Mouse (Mus musculus): Measurements from ENCODE around the gene Slc5a4a. TPM values are rescaled to one million over a fixed set of nuclear protein-coding genes. Genes with fewer than 3 reads are reported as not detected.

Gene Slc5a4a
- polyA plus RNA-seq (2016; fragmentation: Nextera tagmentation; extraction: Ambion mirVana) = not detected in 2 replicates

DNA sequence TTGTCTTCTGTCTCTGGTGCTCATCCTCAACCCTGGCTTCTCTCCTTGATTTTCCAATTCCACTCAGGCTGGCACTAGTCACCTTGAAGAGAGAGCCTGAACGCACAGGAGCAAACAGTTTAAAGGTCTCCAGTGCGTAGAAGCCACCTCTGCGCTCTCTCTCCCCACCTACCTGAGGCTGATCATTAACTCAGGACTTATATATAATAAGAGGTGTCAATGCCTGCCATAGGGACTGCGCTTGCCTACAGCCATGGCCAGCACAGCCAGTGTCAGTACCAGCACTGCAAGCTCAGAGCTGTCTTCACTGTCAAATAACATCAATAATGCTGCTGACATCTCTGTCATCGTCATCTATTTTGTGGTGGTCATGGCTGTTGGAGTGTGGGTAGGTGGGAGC, at the start of gene Slc5a4a:
Slc5a4a (plus strand) TSS at position 174 of the 400 bp plus-strand sequence.
- Histone ChIP-seq H3K4me3 (no peak within 1 kb of the TSS), H3K4me1 (no peaks in the 10 kb centered on the region), H3K9me3 (replicated peaks) (no peaks in the 10 kb centered on the region), H3K27me3 (ENCODE audit: low read depth, poor library complexity, severe bottlenecking) (no peaks in the 10 kb centered on the region), H3K27ac (no peak within 1 kb of the TSS), H3K36me3 (no peaks in the 10 kb centered on the region)
- 93% methylated on average over 5 of the region's 5 CpGs for WGBS
- DNase-seq (ENCODE audit: low spot score) = no peak

DNA sequence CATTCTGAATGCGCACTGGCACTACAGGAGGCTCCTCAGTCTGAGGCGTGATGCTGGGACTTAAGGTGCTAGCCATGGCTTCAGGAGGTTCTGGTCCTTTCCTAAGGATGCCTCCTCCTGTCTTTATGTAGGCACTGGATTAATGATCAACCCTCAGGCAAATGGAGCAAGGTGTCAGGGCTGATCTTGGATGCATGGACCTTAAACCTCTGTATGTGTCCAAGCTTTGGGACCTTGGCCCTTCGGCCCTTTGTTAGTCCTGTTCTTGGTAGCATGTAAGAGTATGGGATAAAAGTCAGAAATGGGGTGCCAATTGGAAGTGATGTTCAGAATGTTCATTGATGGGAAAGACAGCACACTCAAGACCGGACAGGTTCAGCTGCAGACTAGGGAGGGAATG, 36.4 kb upstream of the Slc5a4a start, which contains the start of gene Slc5a4b:
Slc5a4b (minus strand) TSS at position 101 of the 400 bp plus-strand sequence.
- WGBS = 96% methylated on average over 4 of the region's 4 CpGs

DNA sequence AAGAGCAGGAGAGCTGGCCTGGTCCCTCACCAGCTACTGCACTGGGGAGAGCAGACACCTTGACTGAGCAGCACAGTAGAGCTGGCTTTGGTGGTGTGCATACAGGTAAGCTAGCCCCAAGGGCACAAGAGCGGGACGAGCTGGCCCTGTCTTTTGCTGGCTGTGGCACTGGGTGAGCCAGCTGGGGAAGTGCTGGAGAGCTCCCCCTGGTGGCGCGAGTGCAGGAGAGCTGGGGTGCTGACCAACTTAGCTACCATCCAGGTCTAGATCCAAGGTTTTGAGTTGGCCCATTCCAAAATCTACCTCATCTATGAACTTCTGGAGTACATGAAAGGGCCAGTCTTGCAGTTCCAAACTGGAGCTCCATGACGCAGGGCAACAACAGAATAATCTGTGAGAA, 29.3 kb upstream of the Slc5a4a start:
- Histone ChIP-seq H3K27ac (no peak overlapping the region), H3K4me1 (no peaks in the 10 kb centered on the region), H3K36me3 (no peaks in the 10 kb centered on the region), H3K4me3 (no peak overlapping the region), H3K27me3 (ENCODE audit: low read depth, poor library complexity, severe bottlenecking) (no peaks in the 10 kb centered on the region), H3K9me3 (replicated peaks) (no peaks in the 10 kb centered on the region)
- WGBS = 30% methylated on average over 5 of the region's 5 CpGs
- DNase-seq (ENCODE audit: low spot score) = peak; percentile 71

More for the DNA sequence above, 36.4 kb upstream of the Slc5a4a start, which contains the start of gene Slc5a4b:
- DNase-seq (ENCODE audit: low spot score) = no peak
- no peak within 1 kb of the TSS for H3K4me3 ChIP-seq
- H3K36me3 ChIP-seq = no peaks in the 10 kb centered on the region
- H3K27ac ChIP-seq = no peak within 1 kb of the TSS
- no peaks in the 10 kb centered on the region for H3K9me3 ChIP-seq (replicated peaks)
- H3K27me3 ChIP-seq (ENCODE audit: low read depth, poor library complexity, severe bottlenecking) = no peaks in the 10 kb centered on the region
- H3K4me1 ChIP-seq = no peaks in the 10 kb centered on the region

DNA sequence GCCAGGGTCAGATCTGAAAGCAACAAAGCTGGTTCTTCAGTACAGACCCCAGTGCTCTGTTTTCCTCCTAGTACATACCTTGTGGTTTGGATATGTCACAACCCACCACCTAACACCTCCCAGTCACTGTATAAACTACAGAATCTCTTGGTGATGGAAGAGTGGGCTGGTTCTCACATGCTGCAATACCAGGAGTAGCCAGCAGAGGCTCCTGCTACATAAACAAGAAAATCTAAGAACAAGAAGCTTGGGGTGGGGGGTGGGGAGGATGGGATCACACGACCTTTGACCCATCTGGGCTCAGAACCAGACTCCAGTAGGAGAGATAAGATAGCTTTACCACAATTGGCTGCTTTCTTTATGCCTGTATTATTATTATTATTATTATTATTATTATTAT, 28.5 kb upstream of the Slc5a4a start:
- Histone ChIP-seq H3K27me3 (ENCODE audit: low read depth, poor library complexity, severe bottlenecking) (no peaks in the 10 kb centered on the region), H3K9me3 (replicated peaks) (no peaks in the 10 kb centered on the region), H3K36me3 (no peaks in the 10 kb centered on the region), H3K4me1 (no peaks in the 10 kb centered on the region), H3K27ac (no peak overlapping the region), H3K4me3 (no peak overlapping the region)
- 9% methylated on average over 1 of the region's 1 CpGs for WGBS
- peak; percentile 39 for DNase-seq (ENCODE audit: low spot score)

DNA sequence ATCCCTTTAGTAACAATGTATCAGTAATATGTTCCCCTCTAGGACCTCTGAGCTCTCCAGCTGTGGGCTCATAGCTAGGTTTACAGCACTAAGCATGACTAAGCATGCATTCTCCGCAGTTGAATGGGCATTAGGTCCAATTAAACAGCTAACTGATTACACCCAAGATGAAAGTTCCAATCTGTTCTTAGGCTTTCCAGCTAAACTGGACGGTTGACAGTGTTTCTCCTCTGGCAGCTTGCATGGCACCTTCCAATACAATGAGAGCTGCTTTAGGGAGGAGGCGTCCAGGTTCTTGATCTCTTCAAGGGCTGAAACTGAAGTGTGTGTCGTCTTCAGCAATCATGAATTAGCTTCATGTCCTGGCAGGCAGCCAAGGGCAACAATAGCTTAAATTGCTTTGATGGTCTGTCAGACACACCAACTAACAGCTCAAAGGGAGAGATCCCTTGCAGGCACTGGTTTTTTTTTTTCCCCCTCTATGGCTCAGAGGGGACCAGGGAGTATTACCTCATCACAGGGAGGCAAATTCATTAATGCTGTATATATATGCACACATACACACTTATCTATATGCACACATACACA, 27.0 kb upstream of the Slc5a4a start:
- Histone ChIP-seq H3K27ac (no peak overlapping the region), H3K36me3 (no peaks in the 10 kb centered on the region), H3K4me3 (no peak overlapping the region), H3K27me3 (ENCODE audit: low read depth, poor library complexity, severe bottlenecking) (no peaks in the 10 kb centered on the region), H3K9me3 (replicated peaks) (no peaks in the 10 kb centered on the region), H3K4me1 (no peaks in the 10 kb centered on the region)
- DNase-seq (ENCODE audit: low spot score) = no peak
- WGBS = 61% methylated on average over 4 of the region's 4 CpGs

DNA sequence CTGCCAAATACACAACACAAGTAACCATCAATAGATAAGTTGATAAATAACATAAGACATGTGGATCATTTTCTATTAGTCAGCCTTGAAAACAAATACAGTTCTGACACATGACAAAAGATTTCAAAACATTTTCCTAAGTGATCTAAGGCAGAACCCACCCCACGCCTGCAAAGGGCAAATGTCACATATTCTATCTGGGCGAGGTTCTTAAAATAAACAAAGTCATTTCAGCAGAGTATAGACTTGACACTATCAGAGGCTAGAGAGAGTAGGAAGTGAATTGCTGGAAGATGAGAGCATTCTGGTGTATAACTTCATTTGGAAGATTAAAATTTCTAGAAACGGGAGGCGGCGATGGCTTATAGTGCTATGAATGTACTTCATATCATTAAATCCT, 25.8 kb upstream of the Slc5a4a start:
- H3K36me3 ChIP-seq = no peaks in the 10 kb centered on the region
- H3K4me3 ChIP-seq = no peak overlapping the region
- no peak for DNase-seq (ENCODE audit: low spot score)
- no peaks in the 10 kb centered on the region for H3K4me1 ChIP-seq
- H3K27me3 ChIP-seq (ENCODE audit: low read depth, poor library complexity, severe bottlenecking) = no peaks in the 10 kb centered on the region
- no peak overlapping the region for H3K27ac ChIP-seq
- WGBS = 88% methylated on average over 5 of the region's 5 CpGs
- no peaks in the 10 kb centered on the region for H3K9me3 ChIP-seq (replicated peaks)

DNA sequence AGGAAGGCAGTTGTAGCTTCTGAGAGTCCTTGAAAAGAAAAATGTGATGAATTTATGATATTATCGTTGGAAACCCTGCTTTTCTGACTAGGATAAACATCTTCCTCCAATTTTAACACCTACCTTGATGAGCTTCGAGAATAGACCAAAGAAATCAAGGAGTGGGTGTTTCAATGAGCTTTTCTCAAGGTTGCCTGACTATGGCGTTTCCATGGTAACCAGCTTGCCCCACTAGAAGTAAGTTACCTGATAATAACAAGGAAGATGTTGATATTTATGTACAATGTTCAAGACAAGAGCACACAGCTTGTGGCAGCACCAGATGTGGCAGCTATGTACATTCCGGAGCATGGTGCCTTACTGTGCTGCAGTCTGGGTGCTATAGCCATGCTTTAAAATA, 14.7 kb upstream of the Slc5a4a start:
- no peaks in the 10 kb centered on the region for H3K36me3 ChIP-seq
- no peak for DNase-seq (ENCODE audit: low spot score)
- WGBS = 74% methylated on average over 4 of the region's 4 CpGs

DNA sequence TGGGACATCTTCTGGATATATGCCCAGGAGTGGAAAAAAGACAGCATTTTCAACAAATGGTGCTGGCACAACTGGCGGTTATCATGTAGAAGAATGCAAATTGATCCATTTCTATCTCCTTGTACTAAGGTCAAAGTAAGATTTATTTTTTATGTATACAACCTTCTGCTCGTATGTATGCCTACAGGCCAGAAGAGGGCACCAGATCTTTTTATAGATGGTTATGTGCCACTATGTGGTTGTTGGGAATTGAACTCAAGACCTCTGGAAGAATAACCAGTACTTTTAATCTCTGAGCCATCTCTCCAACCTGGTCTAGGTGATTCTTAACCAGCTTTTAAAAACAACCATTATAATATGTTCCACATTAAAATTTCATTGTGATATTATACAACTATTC, 10.9 kb upstream of the Slc5a4a start:
- no peaks in the 10 kb centered on the region for H3K27me3 ChIP-seq (ENCODE audit: low read depth, poor library complexity, severe bottlenecking)
- no peaks in the 10 kb centered on the region for H3K9me3 ChIP-seq (replicated peaks)
- no peak overlapping the region for H3K27ac ChIP-seq
- DNase-seq (ENCODE audit: low spot score) = no peak
- H3K4me1 ChIP-seq = no peaks in the 10 kb centered on the region
- H3K36me3 ChIP-seq = no peaks in the 10 kb centered on the region
- WGBS = 83% methylated on average over 2 of the region's 2 CpGs
- H3K4me3 ChIP-seq = no peak overlapping the region

More for the DNA sequence above, 14.7 kb upstream of the Slc5a4a start:
- H3K27me3 ChIP-seq (ENCODE audit: low read depth, poor library complexity, severe bottlenecking) = no peaks in the 10 kb centered on the region
- H3K4me1 ChIP-seq = no peaks in the 10 kb centered on the region
- H3K9me3 ChIP-seq (replicated peaks) = no peaks in the 10 kb centered on the region
- H3K4me3 ChIP-seq = no peak overlapping the region
- H3K27ac ChIP-seq = no peak overlapping the region

DNA sequence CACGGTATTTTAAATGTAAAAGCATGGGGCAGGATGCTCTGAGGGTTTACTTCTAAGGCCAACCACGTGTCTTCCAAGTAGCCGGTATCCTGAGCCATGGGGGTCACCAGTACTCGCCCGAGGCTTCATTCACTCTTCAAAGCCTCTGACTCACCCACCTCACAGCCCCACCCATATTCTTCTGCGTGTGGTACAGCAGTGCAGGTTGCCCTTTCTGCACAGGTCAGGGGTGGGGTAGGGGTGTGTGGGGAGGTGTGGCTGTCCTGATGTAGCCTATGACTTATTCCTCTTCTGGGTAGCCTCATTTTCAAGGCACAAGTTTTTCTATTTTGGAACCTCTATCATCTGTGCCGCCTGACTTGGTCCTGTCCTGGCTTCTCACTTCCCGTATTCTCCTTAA, 405 bp upstream of the Slc5a4a start:
- Histone ChIP-seq H3K9me3 (replicated peaks) (no peaks in the 10 kb centered on the region), H3K27me3 (ENCODE audit: low read depth, poor library complexity, severe bottlenecking) (no peaks in the 10 kb centered on the region), H3K27ac (no peak overlapping the region), H3K4me1 (no peaks in the 10 kb centered on the region), H3K36me3 (no peaks in the 10 kb centered on the region), H3K4me3 (no peak overlapping the region)
- WGBS = 77% methylated on average over 8 of the region's 8 CpGs
- no peak for DNase-seq (ENCODE audit: low spot score)

DNA sequence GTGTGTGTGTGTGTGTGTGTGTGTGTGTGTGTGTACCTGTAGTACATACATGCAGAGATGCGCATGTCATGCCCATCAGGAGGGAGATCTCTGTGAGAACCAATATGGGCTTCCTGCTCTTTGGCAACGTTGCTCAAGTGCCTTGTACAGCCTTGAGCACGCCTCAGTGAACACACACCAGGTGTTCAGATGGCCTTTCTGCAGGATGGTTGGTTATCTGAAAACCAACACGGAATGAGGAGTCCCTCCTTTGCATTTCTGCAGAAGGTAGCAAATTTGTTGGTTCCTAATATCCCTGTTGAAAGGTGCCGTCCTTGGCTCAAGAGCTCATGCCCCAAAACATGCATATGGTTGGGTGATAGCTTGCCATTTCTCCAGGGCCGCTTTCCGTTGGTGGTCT, 8.7 kb downstream of the Slc5a4a start:
- H3K36me3 ChIP-seq = no peaks in the 10 kb centered on the region
- H3K27ac ChIP-seq = no peak overlapping the region
- H3K4me3 ChIP-seq = no peak overlapping the region
- H3K9me3 ChIP-seq (replicated peaks) = no peaks in the 10 kb centered on the region
- H3K4me1 ChIP-seq = no peaks in the 10 kb centered on the region
- WGBS = 92% methylated on average over 7 of the region's 7 CpGs
- DNase-seq (ENCODE audit: low spot score) = no peak
- H3K27me3 ChIP-seq (ENCODE audit: low read depth, poor library complexity, severe bottlenecking) = no peaks in the 10 kb centered on the region

DNA sequence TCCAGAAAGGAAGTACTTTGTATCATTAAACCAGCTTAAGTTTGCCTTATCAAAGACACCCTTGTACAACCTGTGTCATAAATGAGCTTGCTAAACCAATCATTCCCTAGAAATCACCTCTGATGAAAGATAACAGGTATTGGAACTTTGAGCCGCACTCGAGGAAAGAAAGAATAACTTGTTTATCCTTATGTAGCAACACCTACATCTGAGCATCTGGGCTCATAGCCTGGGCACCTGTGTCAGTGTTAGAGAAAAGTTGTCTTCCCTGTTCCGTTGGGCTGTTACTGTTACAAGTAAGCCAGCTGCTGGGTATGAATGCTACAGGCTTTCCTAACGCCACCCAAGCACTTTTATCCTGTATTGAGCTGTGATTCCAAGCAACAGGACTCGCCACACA, 10.3 kb downstream of the Slc5a4a start:
- 87% methylated on average over 5 of the region's 5 CpGs for WGBS
- Histone ChIP-seq H3K27ac (no peak overlapping the region), H3K4me3 (no peak overlapping the region), H3K9me3 (replicated peaks) (no peaks in the 10 kb centered on the region), H3K36me3 (no peaks in the 10 kb centered on the region), H3K4me1 (no peaks in the 10 kb centered on the region), H3K27me3 (ENCODE audit: low read depth, poor library complexity, severe bottlenecking) (no peaks in the 10 kb centered on the region)
- DNase-seq (ENCODE audit: low spot score) = no peak

DNA sequence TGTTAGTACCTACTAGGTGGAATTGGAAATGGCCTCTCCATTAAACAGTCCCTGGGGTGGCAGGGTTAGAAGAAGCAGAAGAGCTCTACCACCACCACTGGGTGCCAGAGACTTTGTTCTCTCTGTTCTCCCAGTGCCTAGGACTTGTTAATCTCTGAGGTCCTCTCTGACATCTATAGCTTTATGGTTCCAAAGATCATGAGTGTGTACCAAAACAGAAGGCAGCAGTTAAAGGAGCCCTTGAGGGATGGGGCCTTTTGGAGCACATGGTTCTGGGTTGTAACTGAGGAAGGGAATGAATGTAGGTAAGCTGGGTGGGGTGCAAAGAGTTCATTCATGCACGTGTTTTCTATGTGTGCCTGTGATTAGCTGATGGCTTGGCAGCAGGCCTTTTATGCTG, 10.8 kb downstream of the Slc5a4a start:
- DNase-seq (ENCODE audit: low spot score) = no peak
- no peaks in the 10 kb centered on the region for H3K4me1 ChIP-seq
- H3K27ac ChIP-seq = no peak overlapping the region
- 71% methylated on average over 1 of the region's 1 CpGs for WGBS
- no peaks in the 10 kb centered on the region for H3K36me3 ChIP-seq
- H3K9me3 ChIP-seq (replicated peaks) = no peaks in the 10 kb centered on the region
- H3K27me3 ChIP-seq (ENCODE audit: low read depth, poor library complexity, severe bottlenecking) = no peaks in the 10 kb centered on the region
- no peak overlapping the region for H3K4me3 ChIP-seq

DNA sequence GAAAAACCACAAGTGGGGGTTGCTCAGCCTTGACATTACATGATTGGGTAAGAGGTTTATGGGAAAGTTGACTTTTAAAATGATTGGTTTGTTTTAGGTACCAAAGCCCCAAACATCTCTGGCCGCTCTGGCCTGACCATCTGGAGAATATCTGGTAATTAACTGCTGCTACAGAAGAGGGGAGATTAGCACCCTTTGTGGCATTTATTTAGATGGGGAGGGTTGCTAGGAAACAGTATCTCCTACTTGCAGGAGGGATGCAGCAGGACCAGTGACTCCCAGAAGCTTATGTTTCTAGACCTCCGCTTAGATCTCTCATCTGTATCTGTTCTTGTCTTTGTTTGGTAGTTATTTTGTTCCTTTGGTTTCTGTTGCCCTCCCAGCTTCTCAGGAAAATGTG, 27.6 kb downstream of the Slc5a4a start:
- 60% methylated on average over 2 of the region's 2 CpGs for WGBS
- Histone ChIP-seq H3K27ac (no peak overlapping the region), H3K27me3 (ENCODE audit: low read depth, poor library complexity, severe bottlenecking) (no peaks in the 10 kb centered on the region), H3K4me1 (no peaks in the 10 kb centered on the region), H3K36me3 (no peaks in the 10 kb centered on the region), H3K9me3 (replicated peaks) (no peaks in the 10 kb centered on the region), H3K4me3 (no peak overlapping the region)
- DNase-seq (ENCODE audit: low spot score) = no peak

DNA sequence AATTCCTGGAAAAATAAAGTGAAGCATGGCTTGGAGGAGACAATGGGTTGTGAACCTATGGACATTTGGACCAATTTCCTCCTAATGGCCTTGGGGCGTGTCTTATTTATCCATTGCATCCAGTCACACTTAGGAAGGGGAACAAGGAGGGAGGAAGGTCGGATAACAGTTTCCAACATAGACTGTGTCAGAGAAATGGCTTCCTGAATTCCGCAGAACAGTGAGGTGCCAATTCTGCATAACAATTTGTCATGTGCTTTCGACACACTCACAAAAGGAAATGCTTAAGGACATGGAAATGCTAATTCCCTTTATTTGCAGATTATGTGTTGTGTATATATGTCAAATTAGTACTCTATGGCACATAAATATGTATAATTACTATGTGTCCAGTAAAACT, 38.0 kb downstream of the Slc5a4a start:
- DNase-seq (ENCODE audit: low spot score) = no peak
- Histone ChIP-seq H3K27me3 (ENCODE audit: low read depth, poor library complexity, severe bottlenecking) (no peaks in the 10 kb centered on the region), H3K36me3 (no peaks in the 10 kb centered on the region), H3K27ac (no peak overlapping the region), H3K9me3 (replicated peaks) (no peaks in the 10 kb centered on the region), H3K4me3 (no peak overlapping the region), H3K4me1 (no peaks in the 10 kb centered on the region)
- WGBS = 82% methylated on average over 4 of the region's 4 CpGs
